ENCODE assay signal across 8 mouse cellular contexts in genomic region chr2:23039082-23040000, GRCm38 (mm10). TPM values are rescaled to one million over a fixed set of nuclear protein-coding genes. Genes with fewer than 3 reads are reported as not detected.
DNase-seq lines count a peak whose midpoint lies in the region; ATAC-seq and TF ChIP-seq lines count a peak whose summit lies in the region.

No protein-coding gene starts in this region.

- peak; percentile 42 to 59 for DNase-seq in left cerebral cortex, adult 2 months (ENCODE audit: extremely low spot score in 1 of 2, low spot score in 2 of 2)
- no peak for DNase-seq in left cerebral cortex, postnatal 4 days
- peak; percentile 10 to 33 for DNase-seq in adrenal gland, postnatal 4 days (ENCODE audit: low spot score in 2 of 2)
- DNase-seq in hindbrain, embryonic 11.5 days (ENCODE audit: low spot score) = peak; percentile 77
- no peak for DNase-seq in retina, postnatal 1 day

- intact Hi-C loops in left cerebral cortex, adult 2 months (cut with DNase I) = loop anchor here (1.0 to 10.0 kb wide), 4 partner anchors 42 to 144 kb away; partner anchors contain the start of gene Pdss1
- intact Hi-C loops in left cerebral cortex, postnatal 4 days (cut with DNase I) = no loop called here

- no peaks in the 10 kb centered on the region for H3K36me3 ChIP-seq in forebrain, embryonic 15.5 days
- no peaks in the 10 kb centered on the region for H3K36me3 ChIP-seq in hindbrain, embryonic 11.5 days (ENCODE audit: control insufficient read depth, insufficient read depth, low read length)
- H3K36me3 ChIP-seq in liver, embryonic 16.5 days (ENCODE audit: control insufficient read depth, insufficient read depth) = no peaks in the 10 kb centered on the region
- no peaks in the 10 kb centered on the region for H3K36me3 ChIP-seq in neural tube, embryonic 12.5 days

- H3K9me3 ChIP-seq in forebrain, embryonic 15.5 days = no peaks in the 10 kb centered on the region
- no peaks in the 10 kb centered on the region for H3K9me3 ChIP-seq in hindbrain, embryonic 11.5 days (ENCODE audit: control insufficient read depth, low read length)
- no peaks in the 10 kb centered on the region for H3K9me3 ChIP-seq in liver, embryonic 16.5 days (replicated peaks; ENCODE audit: control insufficient read depth, low read length)
- H3K9me3 ChIP-seq in neural tube, embryonic 12.5 days = no peaks in the 10 kb centered on the region

- peak overlapping the region; percentile 99 for H3K27ac ChIP-seq in left cerebral cortex, adult 2 months
- H3K27ac ChIP-seq in forebrain, embryonic 15.5 days (replicated peaks) = peak overlapping the region; percentile 98
- peak overlapping the region; percentile 96 for H3K27ac ChIP-seq in hindbrain, embryonic 11.5 days (ENCODE audit: low read depth, low read length)
- H3K27ac ChIP-seq in liver, embryonic 16.5 days (ENCODE audit: low read length) = peak overlapping the region; percentile 98
- peak overlapping the region; percentile 96 for H3K27ac ChIP-seq in neural tube, embryonic 12.5 days

- no peak for TF ChIP-seq CTCF in left cerebral cortex, adult 2 months (IDR thresholded peaks at IDR 0.05)

- peak overlapping the region; percentile 78 for H3K4me3 ChIP-seq in left cerebral cortex, adult 2 months
- H3K4me3 ChIP-seq in forebrain, embryonic 15.5 days = peak overlapping the region; percentile 94
- peak overlapping the region; percentile 95 for H3K4me3 ChIP-seq in hindbrain, embryonic 11.5 days (ENCODE audit: low read depth, low read length)
- H3K4me3 ChIP-seq in liver, embryonic 16.5 days (ENCODE audit: low read depth, low read length) = peak overlapping the region; percentile 100
- peak overlapping the region; percentile 66 for H3K4me3 ChIP-seq in neural tube, embryonic 12.5 days

- peak; percentile 89 for ATAC-seq in forebrain, embryonic 15.5 days (replicated peaks)
- peak; percentile 92 for ATAC-seq in hindbrain, embryonic 11.5 days (ENCODE audit: low FRiP score)
- ATAC-seq in liver, embryonic 16.5 days (ENCODE audit: low read depth) = peak; percentile 76
- ATAC-seq in neural tube, embryonic 12.5 days (ENCODE audit: low FRiP score, low read depth) = peak; percentile 89

- WGBS in forebrain, embryonic 15.5 days = under 1% methylated on average over 52 of the region's 59 CpGs
- WGBS in hindbrain, embryonic 11.5 days = under 1% methylated on average over 51 of the region's 59 CpGs
- under 1% methylated on average over 57 of the region's 59 CpGs for WGBS in liver, embryonic 16.5 days (ENCODE audit: insufficient replicate concordance)
- WGBS in neural tube, embryonic 12.5 days = under 1% methylated on average over 58 of the region's 59 CpGs

- H3K27me3 ChIP-seq in forebrain, embryonic 15.5 days = no peaks in the 10 kb centered on the region
- H3K27me3 ChIP-seq in hindbrain, embryonic 11.5 days (ENCODE audit: control insufficient read depth, insufficient read depth, low read length) = no peaks in the 10 kb centered on the region
- no peaks in the 10 kb centered on the region for H3K27me3 ChIP-seq in liver, embryonic 16.5 days (ENCODE audit: control insufficient read depth, insufficient read depth, low read depth, low read length)
- H3K27me3 ChIP-seq in neural tube, embryonic 12.5 days (replicated peaks) = no peaks in the 10 kb centered on the region

- H3K4me1 ChIP-seq in forebrain, embryonic 15.5 days = peaks cover 23% of the 10 kb centered on the region
- H3K4me1 ChIP-seq in hindbrain, embryonic 11.5 days (replicated peaks; ENCODE audit: control insufficient read depth, insufficient read depth, low read length) = no peaks in the 10 kb centered on the region
- peaks cover 9% of the 10 kb centered on the region for H3K4me1 ChIP-seq in liver, embryonic 16.5 days (ENCODE audit: control insufficient read depth, low read depth, low read length)
- peaks cover 10% of the 10 kb centered on the region; the same call in 1 of the 2 replicates for H3K4me1 ChIP-seq in neural tube, embryonic 12.5 days

- peak overlapping the region; percentile 84 for H3K4me2 ChIP-seq in forebrain, embryonic 15.5 days (replicated peaks)
- peak overlapping the region; percentile 74 for H3K4me2 ChIP-seq in hindbrain, embryonic 11.5 days (replicated peaks; ENCODE audit: low read depth, low read length)
- peak overlapping the region; percentile 71 for H3K4me2 ChIP-seq in liver, embryonic 16.5 days (ENCODE audit: low read depth, low read length)
- peak overlapping the region; percentile 80 for H3K4me2 ChIP-seq in neural tube, embryonic 12.5 days (replicated peaks)

- H3K9ac ChIP-seq in forebrain, embryonic 15.5 days (replicated peaks) = peak overlapping the region; percentile 98
- peak overlapping the region; percentile 95 for H3K9ac ChIP-seq in hindbrain, embryonic 11.5 days (ENCODE audit: low read depth, low read length)
- peak overlapping the region; percentile 99 for H3K9ac ChIP-seq in liver, embryonic 16.5 days (ENCODE audit: low read depth, low read length)
- H3K9ac ChIP-seq in neural tube, embryonic 12.5 days = peak overlapping the region; percentile 80

RNA-seq across cellular contexts. Expression of gene Abi1, which starts 0.7 kb away (rescaled TPM):
- total RNA-seq in left cerebral cortex, adult 2 months (2021) = 100 to 1,000 TPM; 136 to 139 TPM
- total RNA-seq in left cerebral cortex, postnatal 4 days (2021) = 100 to 1,000 TPM in 1 of 2 experiments, 10 to 100 TPM in 1; 89.4 to 103 TPM
- 10 to 100 TPM; 80.8 to 87.5 TPM for total RNA-seq in adrenal gland, postnatal 4 days (2021)
- 57.7 and 58.1 TPM in 2 replicates for polyA plus RNA-seq in forebrain, embryonic 15.5 days (2015; fragmentation: Nextera tagmentation; extraction: Ambion mirVana)
- polyA plus RNA-seq in hindbrain, embryonic 11.5 days (2014; fragmentation: Nextera tagmentation; extraction: Ambion mirVana) = 40.9 and 48.4 TPM in 2 replicates
- polyA plus RNA-seq in liver, embryonic 16.5 days (2015; fragmentation: Nextera tagmentation; extraction: Ambion mirVana) = 19.9 and 20.9 TPM in 2 replicates
- 45.3 and 46.9 TPM in 2 replicates for polyA plus RNA-seq in neural tube, embryonic 12.5 days (2016; fragmentation: Nextera tagmentation; extraction: Ambion mirVana)

RNA-seq across cellular contexts. Expression of gene Acbd5, which starts 28.6 kb away (rescaled TPM):
- total RNA-seq in left cerebral cortex, adult 2 months (2021) = 10 to 100 TPM; 85.6 to 86.4 TPM
- 10 to 100 TPM; 70.0 to 71.8 TPM for total RNA-seq in left cerebral cortex, postnatal 4 days (2021)
- total RNA-seq in adrenal gland, postnatal 4 days (2021) = 10 to 100 TPM; 73.3 to 73.4 TPM
- polyA plus RNA-seq in forebrain, embryonic 15.5 days (2015; fragmentation: Nextera tagmentation; extraction: Ambion mirVana) = 75.1 and 75.3 TPM in 2 replicates
- 43.3 and 53.2 TPM in 2 replicates for polyA plus RNA-seq in hindbrain, embryonic 11.5 days (2014; fragmentation: Nextera tagmentation; extraction: Ambion mirVana)
- 18.5 and 20.1 TPM in 2 replicates for polyA plus RNA-seq in liver, embryonic 16.5 days (2015; fragmentation: Nextera tagmentation; extraction: Ambion mirVana)
- polyA plus RNA-seq in neural tube, embryonic 12.5 days (2016; fragmentation: Nextera tagmentation; extraction: Ambion mirVana) = 68.3 and 71.8 TPM in 2 replicates

Comparison
In these comparisons a context has a peak if more than half of its experiments do, and no peak if none do; other contexts are left out.
1. DNase-seq: peak in left cerebral cortex, adult 2 months (2 of 2), adrenal gland, postnatal 4 days (2 of 2) and hindbrain, embryonic 11.5 days (single experiment); none in left cerebral cortex, postnatal 4 days (single experiment) and retina, postnatal 1 day (single experiment).
2. Peak in every context shown above with its lines, with median percentiles within 50 percentile points of each other: H3K27ac ChIP-seq, H3K4me3 ChIP-seq, ATAC-seq, H3K4me2 ChIP-seq and H3K9ac ChIP-seq.